Mouse (Mus musculus): Measurements from ENCODE around the gene Cdk2ap2. TPM values are rescaled to one million over a fixed set of nuclear protein-coding genes. Genes with fewer than 3 reads are reported as not detected.

Gene Cdk2ap2
- polyA plus RNA-seq, 1 experiment = 296 TPM

DNA sequence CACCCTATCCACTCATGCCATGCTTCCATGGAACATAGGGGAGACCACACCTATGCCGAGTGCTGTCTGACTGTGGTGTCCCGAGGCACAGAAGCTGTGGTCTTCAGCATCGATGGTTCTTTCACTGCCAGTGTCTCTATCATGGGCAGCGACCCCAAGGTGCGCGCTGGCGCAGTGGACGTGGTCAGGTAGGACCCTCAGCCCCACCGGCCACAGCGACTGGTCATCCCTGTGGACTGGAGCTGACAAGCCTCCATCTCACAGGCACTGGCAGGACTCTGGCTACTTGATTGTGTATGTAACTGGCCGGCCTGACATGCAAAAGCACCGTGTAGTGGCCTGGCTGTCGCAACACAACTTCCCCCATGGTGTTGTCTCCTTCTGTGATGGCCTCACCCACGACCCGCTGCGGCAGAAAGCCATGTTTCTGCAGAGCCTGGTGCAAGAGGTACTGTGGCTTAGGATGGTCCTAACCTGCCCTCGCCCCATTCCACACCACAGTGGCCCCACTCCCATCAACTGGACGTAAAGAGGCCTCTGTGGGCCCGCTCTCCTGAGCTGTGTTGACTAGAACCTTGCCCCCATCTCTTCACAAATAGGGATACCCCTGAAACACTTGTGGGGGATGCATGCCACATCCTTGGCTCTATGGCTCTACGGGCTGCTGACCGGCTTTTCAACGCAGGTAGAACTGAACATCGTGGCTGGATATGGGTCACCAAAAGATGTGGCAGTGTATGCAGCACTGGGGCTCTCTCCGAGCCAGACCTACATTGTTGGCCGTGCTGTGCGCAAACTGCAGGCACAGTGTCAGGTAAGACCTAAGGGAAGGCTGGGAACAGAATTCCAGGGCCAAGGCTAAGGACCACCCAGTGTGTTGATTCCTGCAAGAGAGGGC, 15.3 kb downstream of the Cdk2ap2 start:
- H3K27ac ChIP-seq (ENCODE audit: control insufficient read depth, insufficient read depth, low read length) = no peak overlapping the region
- DNase-seq = no peak
- WGBS = 98% methylated on average over 26 of the region's 26 CpGs
- peaks cover 30% of the 10 kb centered on the region for H3K36me3 ChIP-seq (ENCODE audit: control insufficient read depth, insufficient read depth, low read length)
- H3K4me3 ChIP-seq (ENCODE audit: control insufficient read depth, insufficient read depth, low read length) = no peak overlapping the region
- peaks cover 33% of the 10 kb centered on the region for H3K4me1 ChIP-seq (replicated peaks; ENCODE audit: control insufficient read depth, insufficient read depth, low read length)
- H3K27me3 ChIP-seq (ENCODE audit: control insufficient read depth, insufficient read depth, low read length) = no peaks in the 10 kb centered on the region
- no peak for TF ChIP-seq CTCF (IDR thresholded peaks at IDR 0.05; ENCODE audit: borderline replicate concordance, control insufficient read depth, extremely low read depth, insufficient read depth, low read length, poor library complexity)
- TF ChIP-seq POLR2A (IDR thresholded peaks at IDR 0.05; ENCODE audit: control insufficient read depth, extremely low read depth, insufficient read depth, low read length, poor library complexity) = no peak

DNA sequence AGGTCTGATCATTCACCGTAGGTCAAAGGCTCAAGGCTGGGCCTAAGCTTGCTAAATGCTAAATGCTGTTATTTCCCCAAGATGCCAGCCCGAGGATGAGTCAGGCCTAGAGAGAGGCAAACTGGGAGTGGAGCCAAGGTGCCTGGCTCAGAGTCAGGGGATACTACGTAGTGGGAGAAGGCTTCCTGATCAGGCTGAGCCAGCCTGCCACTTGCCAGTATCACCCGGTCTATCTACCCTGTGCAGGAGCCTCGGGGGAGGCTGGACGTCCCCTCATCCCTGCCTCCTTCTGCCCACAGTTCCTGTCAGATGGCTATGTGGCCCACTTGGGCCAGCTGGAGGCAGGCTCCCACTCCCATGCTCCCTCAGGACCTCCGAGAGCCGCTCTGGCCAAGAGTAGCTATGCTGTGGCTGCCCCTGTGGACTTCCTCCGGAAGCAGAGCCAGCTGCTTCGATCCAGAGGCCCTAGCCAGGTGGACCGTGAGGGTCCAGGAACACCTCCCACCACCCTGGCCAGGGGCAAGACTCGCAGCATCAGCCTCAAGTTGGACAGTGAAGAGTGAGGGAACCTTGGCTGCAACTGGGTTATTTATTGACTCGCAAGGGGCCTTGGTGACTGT, 16.3 kb downstream of the Cdk2ap2 start:
- TF ChIP-seq CTCF (IDR thresholded peaks at IDR 0.05; ENCODE audit: borderline replicate concordance, control insufficient read depth, extremely low read depth, insufficient read depth, low read length, poor library complexity) (no peak), POLR2A (IDR thresholded peaks at IDR 0.05; ENCODE audit: control insufficient read depth, extremely low read depth, insufficient read depth, low read length, poor library complexity) (no peak)
- Histone ChIP-seq H3K4me1 (replicated peaks; ENCODE audit: control insufficient read depth, insufficient read depth, low read length) (peaks cover 38% of the 10 kb centered on the region), H3K36me3 (ENCODE audit: control insufficient read depth, insufficient read depth, low read length) (peaks cover 32% of the 10 kb centered on the region), H3K4me3 (ENCODE audit: control insufficient read depth, insufficient read depth, low read length) (0 out of 2 replicates have a peak overlapping the region, but pooled peaks have one; percentile 0), H3K27me3 (ENCODE audit: control insufficient read depth, insufficient read depth, low read length) (no peaks in the 10 kb centered on the region), H3K27ac (ENCODE audit: control insufficient read depth, insufficient read depth, low read length) (peak overlapping the region; percentile 71)
- DNase-seq = no peak
- 25% methylated on average over 13 of the region's 13 CpGs for WGBS

DNA sequence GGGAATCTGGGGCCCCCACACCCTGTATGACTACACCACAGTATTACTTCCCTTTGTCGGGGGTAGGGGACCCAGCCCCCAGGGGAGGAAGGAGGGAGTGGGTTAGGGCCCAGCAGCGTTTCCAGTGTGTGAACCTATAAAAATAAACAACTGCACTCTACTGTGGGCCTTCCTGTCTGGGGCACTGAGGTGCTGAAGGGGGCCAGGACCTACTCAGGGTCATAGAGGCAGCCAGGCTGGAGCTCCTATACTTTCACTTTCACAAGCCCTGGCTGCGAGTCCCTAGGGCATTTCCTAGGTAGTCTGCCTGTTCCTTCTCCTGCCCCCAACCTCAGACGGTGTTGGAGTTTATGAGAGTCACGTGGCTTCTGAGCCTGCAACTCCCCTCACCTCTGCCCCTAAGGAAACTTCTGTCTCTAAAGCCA, 16.8 kb downstream of the Cdk2ap2 start:
- peak; percentile 35 for DNase-seq
- Histone ChIP-seq H3K4me1 (replicated peaks; ENCODE audit: control insufficient read depth, insufficient read depth, low read length) (peaks cover 40% of the 10 kb centered on the region), H3K4me3 (ENCODE audit: control insufficient read depth, insufficient read depth, low read length) (0 out of 2 replicates have a peak overlapping the region, but pooled peaks have one; percentile 0), H3K27me3 (ENCODE audit: control insufficient read depth, insufficient read depth, low read length) (no peaks in the 10 kb centered on the region), H3K27ac (ENCODE audit: control insufficient read depth, insufficient read depth, low read length) (peak overlapping the region; percentile 71), H3K36me3 (ENCODE audit: control insufficient read depth, insufficient read depth, low read length) (peaks cover 32% of the 10 kb centered on the region)
- no peak for TF ChIP-seq POLR2A (IDR thresholded peaks at IDR 0.05; ENCODE audit: control insufficient read depth, extremely low read depth, insufficient read depth, low read length, poor library complexity)
- 0 out of 2 replicates have a peak, but pooled peaks have one; percentile 27 for TF ChIP-seq CTCF (IDR thresholded peaks at IDR 0.05; ENCODE audit: borderline replicate concordance, control insufficient read depth, extremely low read depth, insufficient read depth, low read length, poor library complexity)
- 3% methylated on average over 5 of the region's 5 CpGs for whole genome bisulfite sequencing

DNA sequence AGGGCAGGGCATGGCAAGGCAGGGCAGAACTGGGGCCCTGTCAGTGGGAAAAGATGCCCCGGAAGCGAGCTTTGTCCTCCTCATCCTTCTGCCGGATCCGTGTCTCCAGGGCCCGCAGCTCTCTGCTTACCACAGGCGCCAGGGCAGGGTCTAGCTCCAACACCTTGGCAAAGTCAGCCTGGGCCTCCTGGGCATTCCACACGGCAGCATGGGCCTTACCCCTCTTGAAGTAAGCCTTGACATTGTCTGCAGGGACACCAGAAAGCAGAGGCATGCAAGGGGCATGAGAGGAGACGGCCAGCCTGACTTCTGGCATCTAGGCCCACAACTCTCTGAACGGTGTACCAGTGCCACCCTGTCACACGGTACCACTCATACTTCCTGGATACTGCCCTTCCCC, 17.6 kb downstream of the Cdk2ap2 start:
- 89% methylated on average over 10 of the region's 10 CpGs for WGBS
- no peak for DNase-seq
- Histone ChIP-seq H3K27me3 (ENCODE audit: control insufficient read depth, insufficient read depth, low read length) (no peaks in the 10 kb centered on the region), H3K4me3 (ENCODE audit: control insufficient read depth, insufficient read depth, low read length) (no peak overlapping the region), H3K36me3 (ENCODE audit: control insufficient read depth, insufficient read depth, low read length) (peaks cover 32% of the 10 kb centered on the region), H3K4me1 (replicated peaks; ENCODE audit: control insufficient read depth, insufficient read depth, low read length) (peaks cover 46% of the 10 kb centered on the region), H3K27ac (ENCODE audit: control insufficient read depth, insufficient read depth, low read length) (peak overlapping the region; percentile 71; the same call in 1 of the 2 replicates)
- no peak for TF ChIP-seq CTCF (IDR thresholded peaks at IDR 0.05; ENCODE audit: borderline replicate concordance, control insufficient read depth, extremely low read depth, insufficient read depth, low read length, poor library complexity)
- no peak for TF ChIP-seq POLR2A (IDR thresholded peaks at IDR 0.05; ENCODE audit: control insufficient read depth, extremely low read depth, insufficient read depth, low read length, poor library complexity)

DNA sequence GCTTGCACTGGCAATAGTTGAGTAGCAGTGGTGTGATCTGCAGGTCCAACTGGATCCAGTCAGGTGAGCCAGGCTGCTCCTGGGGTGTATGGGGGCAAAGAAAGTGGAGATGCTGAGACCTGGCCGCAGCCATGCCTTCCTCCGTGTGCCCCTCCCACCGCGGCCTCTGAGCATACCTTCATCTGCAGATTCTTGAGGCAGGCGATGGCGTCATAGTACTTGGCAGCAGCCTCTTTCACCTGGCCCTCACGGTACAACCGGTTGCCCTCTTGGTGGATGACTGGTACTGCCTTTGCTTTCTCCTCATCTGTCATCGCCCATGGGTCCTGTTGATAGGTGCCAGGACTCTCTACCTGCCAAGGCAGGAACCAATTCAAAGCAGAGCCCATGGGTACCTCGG, 18.2 kb downstream of the Cdk2ap2 start:
- H3K4me1 ChIP-seq (replicated peaks; ENCODE audit: control insufficient read depth, insufficient read depth, low read length) = peaks cover 48% of the 10 kb centered on the region
- no peak overlapping the region for H3K4me3 ChIP-seq (ENCODE audit: control insufficient read depth, insufficient read depth, low read length)
- H3K27me3 ChIP-seq (ENCODE audit: control insufficient read depth, insufficient read depth, low read length) = no peaks in the 10 kb centered on the region
- no peak for DNase-seq
- TF ChIP-seq CTCF (IDR thresholded peaks at IDR 0.05; ENCODE audit: borderline replicate concordance, control insufficient read depth, extremely low read depth, insufficient read depth, low read length, poor library complexity) (no peak), POLR2A (IDR thresholded peaks at IDR 0.05; ENCODE audit: control insufficient read depth, extremely low read depth, insufficient read depth, low read length, poor library complexity) (no peak)
- peaks cover 32% of the 10 kb centered on the region for H3K36me3 ChIP-seq (ENCODE audit: control insufficient read depth, insufficient read depth, low read length)
- 97% methylated on average over 10 of the region's 10 CpGs for WGBS
- no peak overlapping the region for H3K27ac ChIP-seq (ENCODE audit: control insufficient read depth, insufficient read depth, low read length)

DNA sequence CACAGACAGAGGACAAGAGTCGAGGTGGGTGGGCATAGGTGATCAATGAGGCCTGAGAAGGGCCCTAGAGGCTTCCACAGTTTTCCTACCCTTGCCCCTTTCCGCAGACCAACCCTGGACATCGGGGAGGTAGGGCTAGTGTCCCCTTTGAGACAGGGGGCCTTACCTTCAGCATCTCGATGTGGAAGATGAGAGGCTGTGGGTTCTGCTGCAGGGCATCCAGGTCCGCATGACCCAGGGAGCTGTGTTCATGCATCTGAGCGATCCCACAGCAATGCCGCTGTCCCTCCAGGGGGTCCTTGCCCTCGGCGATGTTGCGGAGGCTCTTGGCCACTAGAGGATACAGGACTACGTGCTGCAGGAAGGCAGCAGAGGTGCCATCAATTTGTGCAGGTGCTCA, 18.8 kb downstream of the Cdk2ap2 start:
- Histone ChIP-seq H3K27ac (ENCODE audit: control insufficient read depth, insufficient read depth, low read length) (no peak overlapping the region), H3K27me3 (ENCODE audit: control insufficient read depth, insufficient read depth, low read length) (no peaks in the 10 kb centered on the region), H3K4me1 (replicated peaks; ENCODE audit: control insufficient read depth, insufficient read depth, low read length) (peaks cover 54% of the 10 kb centered on the region), H3K4me3 (ENCODE audit: control insufficient read depth, insufficient read depth, low read length) (no peak overlapping the region), H3K36me3 (ENCODE audit: control insufficient read depth, insufficient read depth, low read length) (peaks cover 32% of the 10 kb centered on the region)
- TF ChIP-seq CTCF (IDR thresholded peaks at IDR 0.05; ENCODE audit: borderline replicate concordance, control insufficient read depth, extremely low read depth, insufficient read depth, low read length, poor library complexity) (no peak), POLR2A (IDR thresholded peaks at IDR 0.05; ENCODE audit: control insufficient read depth, extremely low read depth, insufficient read depth, low read length, poor library complexity) (no peak)
- no peak for DNase-seq
- WGBS = 97% methylated on average over 11 of the region's 11 CpGs

Measured in thymus, adult 2 months (tissue).